Mouse (Mus musculus) T-cell, adult 66 days (primary cell): ENCODE results near the gene Cluap1. TPM values are rescaled to one million over a fixed set of nuclear protein-coding genes. Genes with fewer than 3 reads are reported as not detected.

ENCODE experiments used
- total RNA-seq, 2 experiments: library from RNA; stranded (reverse); gene quantifications; 3 replicates in 1 of 2; 4 replicates in 1 of 2; pipeline ENCODE4 v1.2.4; 2023

Gene Cluap1
- 10 to 100 TPM; 31.0 to 31.9 TPM for total RNA-seq

GRCm38 (mm10) chr16:3908537-3909111, at the start of gene Cluap1, which contains the start of gene 1700037C18Rik:
TSS of gene Cluap1 (plus strand) at chr16:3908801.
TSS of gene 1700037C18Rik (minus strand) at chr16:3908689.

GRCm38 (mm10) chr16:3872216-3873047, 36.2 kb upstream of the Cluap1 start, which contains the start of gene Naa60:
TSS of gene Naa60 (plus strand) at chr16:3872375.

GRCm38 (mm10) chr16:3884201-3885064, 24.2 kb upstream of the Cluap1 start, which contains the start of the genes Zfp597 and Gm20695:
TSS of gene Zfp597 (minus strand) at chr16:3884561.
TSS of gene Gm20695 (plus strand) at chr16:3884648.

GRCm38 (mm10) chr16:3976251-3976671, 67.7 kb downstream of the Cluap1 start, which contains the start of gene Nlrc3:
TSS of gene Nlrc3 (minus strand) at chr16:3976632.

Other genes starting within 250 kb of the Cluap1 start
- under 1 TPM in 1 of 2 experiments, not detected in 1; 0.35 TPM for gene Mefv, start 190.7 kb upstream of the Cluap1 start, total RNA-seq
- gene Zfp263, start 164.7 kb upstream of the Cluap1 start, total RNA-seq = 10 to 100 TPM; 60.7 to 65.1 TPM
- not detected for gene Olfr15, start 77.9 kb upstream of the Cluap1 start, total RNA-seq
- gene Zfp174, start 61.5 kb upstream of the Cluap1 start, total RNA-seq = under 1 TPM; 0.67 to 0.83 TPM
- 10 to 100 TPM; 92.7 to 93.5 TPM for gene Naa60, start 36.4 kb upstream of the Cluap1 start, total RNA-seq
- gene Zfp597, start 24.2 kb upstream of the Cluap1 start, total RNA-seq = 10 to 100 TPM; 33.5 to 35.4 TPM
- 1 to 10 TPM in 1 of 2 experiments, not detected in 1; 1.6 TPM for gene Gm20695, start 24.2 kb upstream of the Cluap1 start, total RNA-seq
- 1 to 10 TPM; 3.3 to 4.1 TPM for gene 1700037C18Rik, start 112 bp upstream of the Cluap1 start, total RNA-seq
- gene Nlrc3, start 67.8 kb downstream of the Cluap1 start, total RNA-seq = 100 to 1,000 TPM; 104 to 113 TPM
- 10 to 100 TPM; 71.3 to 82.6 TPM for gene Slx4, start 95.0 kb downstream of the Cluap1 start, total RNA-seq
- not detected for gene Dnase1, start 128.1 kb downstream of the Cluap1 start, total RNA-seq
- gene Trap1, start 169.0 kb downstream of the Cluap1 start, total RNA-seq = 10 to 100 TPM; 79.4 to 91.9 TPM